Mouse (Mus musculus) lung, postnatal 0 days (tissue): Measurements from ENCODE around the gene Stx8.

Experiments used
- CTCF ChIP-seq: IDR thresholded peaks from 2 replicates; pipeline ENCODE4 v1.5.1; 2016; ENCODE audit warnings: antibody characterized with exemption, mild to moderate bottlenecking
- EP300 ChIP-seq: IDR thresholded peaks from 2 replicates; pipeline ENCODE4 v1.6.1; 2016; ENCODE audit warnings: antibody characterized with exemption, mild to moderate bottlenecking, control low read depth

- TF ChIP-seq CTCF (no peak), EP300 (no peak)
These were observed 11.6 kb upstream of the Stx8 start for GRCm38 (mm10) chr11:67954413-67954812.
